Mouse (Mus musculus) cerebellum, postnatal 14 days (tissue): ENCODE results near the gene Mybphl.

Source experiments
- DNase-seq, 2 experiments: peaks; one replicate each; pipeline ENCODE4 v3.0.0; 2021; ENCODE audit warnings: mixed read lengths in 2 of 2

Mybphl gene

DNA sequence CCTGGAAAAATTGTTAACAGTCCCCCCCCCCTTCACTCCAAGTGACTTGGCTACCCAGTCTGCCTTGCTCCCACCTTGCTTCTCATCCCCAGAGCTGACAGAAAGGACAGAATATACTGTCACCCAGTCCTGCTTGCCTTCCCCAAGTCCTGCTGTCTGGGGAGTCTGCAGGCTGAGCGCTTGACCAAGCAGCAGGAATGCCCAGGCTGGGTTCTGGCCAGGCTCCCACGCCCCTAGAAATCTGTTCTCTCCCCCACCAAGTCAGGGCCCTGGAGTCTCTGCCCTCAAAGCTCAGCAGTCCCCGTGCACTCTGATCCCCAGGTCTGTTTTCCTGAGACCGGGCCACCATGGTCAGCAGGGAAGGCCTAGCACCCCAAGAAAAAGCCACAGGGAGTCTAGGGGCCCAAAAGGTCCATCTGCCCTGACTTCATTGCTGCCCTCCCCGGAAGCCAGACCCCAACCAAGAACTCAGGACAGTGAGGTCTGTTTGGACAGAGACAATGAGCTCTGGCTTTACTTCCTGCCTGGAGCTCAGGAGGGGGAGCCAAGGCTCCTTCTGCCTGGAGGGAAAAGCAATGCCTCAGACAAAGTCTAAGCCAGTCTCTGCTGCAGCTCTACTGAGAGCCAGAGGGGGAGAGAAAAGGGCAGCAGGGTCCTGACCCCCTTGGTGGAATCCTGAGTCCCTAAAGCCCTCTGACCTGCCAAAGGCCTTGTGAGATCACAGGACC lies 46.5 kb downstream of the Mybphl start:
- DNase-seq, result peak; percentile 37 to 48

DNA sequence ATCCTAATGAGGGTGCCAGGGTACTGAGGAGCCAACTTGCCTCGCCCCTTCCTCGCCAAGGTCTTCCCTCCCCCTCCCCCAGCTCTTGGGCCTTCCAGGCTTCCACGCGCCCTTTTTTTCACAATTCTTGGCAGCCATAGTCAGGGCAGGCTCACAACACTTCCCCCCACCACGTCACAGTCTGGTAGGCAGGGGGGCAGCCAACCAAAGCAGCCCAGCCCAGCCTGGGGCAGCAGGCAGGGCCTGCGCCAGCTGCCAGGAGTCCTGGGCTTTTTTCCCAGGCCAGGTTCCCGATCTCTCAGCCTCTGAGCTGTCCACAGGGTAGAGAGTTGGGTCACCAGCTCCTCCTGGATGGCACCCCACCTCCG lies 47.0 kb downstream of the Mybphl start:
- DNase-seq, result peak; percentile 87 to 89

DNA sequence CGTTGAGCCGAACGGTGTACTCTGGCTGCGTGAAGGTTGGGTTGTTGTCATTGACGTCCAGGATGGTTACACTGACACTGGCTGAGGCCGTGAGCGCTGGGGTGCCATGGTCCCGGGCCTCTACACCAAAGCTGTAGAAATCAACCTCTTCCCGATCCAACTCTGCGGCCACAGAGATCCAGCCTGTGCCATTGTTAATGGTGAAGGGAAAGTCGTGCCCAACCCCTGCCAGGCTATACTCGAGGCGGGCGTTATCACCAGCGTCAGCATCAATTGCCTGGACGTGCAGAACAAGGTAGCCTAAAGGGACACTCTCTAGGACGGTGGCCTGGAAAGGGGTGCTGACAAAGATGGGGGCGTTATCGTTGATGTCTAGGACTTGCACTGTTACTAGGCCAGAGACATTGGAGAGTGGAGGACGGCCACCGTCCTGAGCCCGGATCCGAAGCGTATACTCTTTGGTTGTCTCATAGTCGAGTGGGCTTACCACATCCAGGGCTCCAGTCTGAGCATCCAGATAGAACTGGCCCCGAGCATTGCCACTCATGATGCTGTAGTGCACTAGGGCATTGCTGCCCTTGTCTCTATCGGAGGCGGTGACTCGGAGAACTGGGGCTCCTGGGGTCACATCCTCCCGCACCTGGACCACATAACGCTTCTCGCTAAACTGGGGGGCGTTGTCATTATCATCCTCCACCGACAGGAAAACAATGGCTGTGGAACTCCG lies 49.1 kb downstream of the Mybphl start:
- DNase-seq, result peak in 1 of 2 experiments; percentile 12

DNA sequence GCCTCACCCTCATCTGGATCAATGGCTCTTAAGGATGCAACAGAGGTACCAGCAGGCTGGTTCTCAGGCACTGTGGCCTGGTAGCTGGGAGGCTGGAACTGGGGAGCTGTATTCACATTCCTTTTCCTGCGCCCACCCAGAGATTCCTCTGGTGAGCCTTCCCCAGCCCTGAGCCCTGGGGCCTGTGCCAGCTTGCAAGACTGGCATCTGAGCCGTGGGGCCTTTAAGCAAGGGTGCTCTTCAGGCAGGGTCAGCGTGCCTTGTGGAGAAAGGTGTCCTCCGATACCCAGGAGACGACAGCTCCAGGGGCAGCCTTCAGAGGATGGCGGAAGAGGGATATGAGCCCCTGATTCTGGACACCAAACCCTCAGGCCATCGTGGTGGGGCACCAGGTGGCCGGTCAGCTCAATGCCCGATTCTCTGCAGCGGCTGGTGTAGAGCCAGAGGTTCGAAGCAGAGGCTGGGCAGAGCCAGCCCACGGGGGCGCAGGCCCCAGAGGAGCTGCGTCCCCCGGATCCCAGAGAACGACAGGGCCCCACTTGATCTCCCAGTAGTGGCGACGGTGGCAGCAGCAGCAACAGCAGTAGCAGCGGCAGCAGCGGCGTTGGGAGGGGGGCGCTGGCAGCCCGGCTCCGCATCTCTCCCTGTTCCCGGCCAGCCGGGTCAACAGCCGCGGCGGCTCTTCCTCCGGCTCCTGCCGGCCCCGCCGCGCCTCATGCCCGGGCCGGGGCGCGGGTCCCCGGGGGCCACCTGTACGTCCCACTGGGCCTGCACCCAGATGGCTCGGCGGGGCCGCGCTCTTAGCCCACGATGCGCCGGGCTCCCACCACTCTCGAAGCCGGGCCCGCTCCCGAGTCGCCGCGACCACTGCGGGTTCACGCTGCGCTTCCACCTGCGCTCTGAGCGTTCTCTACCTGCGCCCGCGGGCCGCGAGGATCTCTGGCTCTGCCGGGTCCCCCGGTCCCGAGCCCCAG lies 50.4 kb downstream of the Mybphl start, which contains the start of gene Celsr2:
Celsr2 (minus strand) TSS at position 696 of the 974 bp plus-strand sequence.
- peak; percentile 58 to 65 for DNase-seq

DNA sequence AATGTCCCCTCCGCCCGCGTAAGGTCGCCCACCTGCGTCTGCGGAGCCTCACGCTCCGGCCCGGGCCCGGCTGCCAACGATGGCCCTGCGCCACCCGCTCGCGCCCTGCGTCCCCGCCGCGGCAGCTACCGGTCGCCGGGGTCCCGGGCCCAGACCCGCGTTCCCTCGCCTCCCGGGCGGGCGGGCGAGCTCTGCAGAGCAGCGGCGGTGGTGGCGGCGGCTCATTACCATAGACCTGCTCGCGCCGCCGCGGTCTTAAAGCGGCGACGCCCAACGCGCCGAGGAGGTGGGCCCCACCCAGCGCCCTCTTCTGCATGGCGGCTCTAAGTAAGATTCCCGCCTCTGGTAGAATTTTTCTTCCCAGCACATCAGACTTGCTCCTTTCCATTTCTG lies 51.1 kb downstream of the Mybphl start:
- peak; percentile 90 to 93 for DNase-seq

DNA sequence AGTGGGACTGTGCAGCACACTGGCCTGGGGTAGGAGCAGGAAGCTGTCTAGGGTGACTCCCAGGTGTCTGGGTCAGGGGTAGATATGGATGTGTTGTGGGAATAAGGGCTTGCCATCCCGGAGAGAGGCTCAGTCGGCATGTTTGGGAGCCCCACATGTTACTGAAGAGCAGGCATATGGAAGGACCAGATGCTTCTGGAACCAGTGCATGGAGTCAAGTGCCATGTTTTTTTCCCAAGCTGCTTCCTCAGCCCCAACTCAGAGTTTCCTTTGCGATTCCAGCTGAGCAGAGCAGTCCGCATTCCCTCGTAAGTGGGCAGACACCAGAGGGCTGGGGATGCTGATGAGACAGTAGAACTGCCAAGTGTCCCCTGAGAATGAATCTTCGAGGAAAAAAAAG lies 58.3 kb downstream of the Mybphl start:
- peak in 1 of 2 experiments; percentile 20 for DNase-seq

DNA sequence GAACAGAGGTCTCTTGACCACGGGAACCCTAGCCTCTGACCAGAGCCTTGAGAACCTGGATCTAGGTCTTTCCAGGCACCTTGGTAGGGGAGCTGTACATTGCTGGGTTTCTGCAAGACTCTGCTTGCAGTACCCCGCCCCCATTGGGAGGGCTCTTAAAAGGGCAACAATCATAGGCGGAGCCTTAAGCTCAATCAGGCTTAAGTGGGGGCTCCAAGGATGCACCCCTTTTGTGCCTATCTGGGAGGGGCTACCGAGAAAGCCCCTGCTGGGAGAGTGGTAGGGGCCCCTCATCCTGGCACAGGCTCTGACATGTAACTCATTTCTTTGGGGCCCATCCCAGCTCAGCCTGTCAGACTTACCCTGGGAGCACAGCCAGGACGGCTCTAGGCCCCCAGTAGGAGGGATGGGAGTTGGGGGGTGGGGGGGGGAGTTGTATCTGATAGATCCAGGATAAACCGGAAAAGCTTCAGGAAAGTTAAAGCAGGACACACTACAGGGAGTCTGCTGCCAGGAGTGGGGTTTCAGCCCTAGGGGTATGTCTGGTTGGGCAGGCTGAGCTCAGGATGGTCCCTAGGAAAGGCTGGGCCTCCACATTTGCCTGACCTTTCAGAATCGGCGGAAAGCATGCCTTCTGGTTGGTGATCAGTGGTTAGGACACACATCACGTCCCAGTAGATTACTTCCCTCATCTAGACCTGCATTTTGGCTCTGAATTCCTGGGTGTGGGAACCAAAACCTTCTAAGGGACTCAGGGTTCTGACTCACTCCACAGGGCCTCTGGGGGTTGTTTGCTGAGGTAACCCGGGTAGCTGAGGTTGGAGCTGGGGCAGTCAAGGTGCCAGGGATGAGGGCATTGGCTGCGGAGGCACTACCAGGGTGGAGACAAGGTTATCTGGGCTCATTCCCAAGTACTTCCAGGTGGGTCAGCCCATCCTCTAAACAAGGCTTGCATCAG lies 59.4 kb downstream of the Mybphl start:
- DNase-seq, result peak; percentile 73 to 81

DNA sequence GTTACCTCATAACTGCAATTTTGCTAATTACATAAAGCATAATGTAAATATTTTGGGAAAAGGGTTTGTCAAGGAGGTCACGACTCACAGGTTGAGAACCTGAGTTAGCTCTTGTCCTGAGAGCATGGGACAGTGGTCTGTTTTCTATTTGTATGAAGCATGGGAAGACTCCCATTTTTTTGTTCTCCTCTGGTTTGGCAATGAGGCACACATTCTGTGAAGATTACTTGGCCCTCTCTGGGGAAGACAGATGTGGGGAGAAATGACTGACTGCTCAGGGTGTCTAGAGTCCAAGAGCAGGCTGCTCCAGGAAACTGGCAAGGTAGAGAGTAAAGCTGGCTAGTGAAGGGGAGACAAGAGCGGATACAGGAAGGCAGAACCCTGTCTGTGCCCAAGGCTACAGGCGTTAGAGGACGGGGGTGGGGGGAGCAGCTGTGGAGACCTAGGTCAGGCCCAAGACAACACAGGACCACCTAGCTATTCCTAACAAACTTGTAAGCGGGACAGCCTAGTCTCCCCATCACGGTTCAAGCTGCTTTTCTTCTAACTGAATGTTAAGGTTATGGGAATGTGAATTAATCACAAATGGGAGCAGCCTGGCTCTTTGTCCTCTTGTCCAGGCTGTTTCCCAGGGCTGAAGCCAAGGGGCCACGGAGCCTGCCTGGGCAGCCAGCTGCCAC lies 60.4 kb downstream of the Mybphl start:
- DNase-seq, result peak; percentile 21 to 28

DNA sequence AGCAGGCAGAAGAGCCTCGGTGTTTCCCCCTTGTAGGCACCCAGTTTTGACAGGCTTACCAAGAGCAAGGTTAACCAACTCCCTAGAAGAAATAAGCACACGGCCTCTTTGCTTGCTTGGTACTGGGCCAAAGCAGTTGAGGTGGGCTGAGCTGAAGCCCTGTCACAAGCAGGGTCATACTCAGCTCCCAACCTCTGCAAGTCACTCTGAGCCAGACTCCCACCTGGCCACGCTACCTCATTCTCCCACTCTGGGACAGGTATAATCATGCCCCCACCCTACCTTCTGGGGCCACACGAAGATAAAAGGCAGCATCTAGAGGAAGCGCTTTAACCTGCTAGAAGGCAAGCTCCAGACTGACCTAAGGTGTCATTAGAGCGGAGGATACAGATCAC lies 60.9 kb downstream of the Mybphl start:
- DNase-seq, result no peak
